Mouse (Mus musculus) neutrophil, adult 5-6 weeks (primary cell): ENCODE results near the gene Fam213b. TPM values are rescaled to one million over a fixed set of nuclear protein-coding genes. Genes with fewer than 3 reads are reported as not detected.
A peak's percentile ranks its signal among the peaks of the same experiment; 100 is the strongest.

ENCODE experiments used
- ATAC-seq: fragments of 151-379, 151-347 bp; 2 replicates; pipeline ENCODE4 v1.8.0; 2017; ENCODE audit warnings: mild to moderate bottlenecking, moderate TSS enrichment; ENCODE audit not compliant: insufficient number of reproducible peaks, poor library complexity, low FRiP score, severe bottlenecking; ENCODE audit errors: extremely low read depth
- total RNA-seq: library from RNA; stranded (forward); fragments of 200-1000 nt; gene quantifications from 2 replicates; pipeline ENCODE4 v1.2.3, GENCODE M21; 2017

Gene Fam213b
- total RNA-seq, 1 experiment from 2014 or later: 4.4 TPM

- no peak for ATAC-seq
Measured at GRCm38 (mm10) chr4:154887593-154888250, 11.2 kb downstream of the Fam213b start.

GRCm38 (mm10) chr4:154886876-154887592 lies 11.9 kb downstream of the Fam213b start:
- no peak for ATAC-seq

GRCm38 (mm10) chr4:154885416-154885815 lies 13.5 kb downstream of the Fam213b start:
- ATAC-seq: no peak

- ATAC-seq: no peak
Measured at GRCm38 (mm10) chr4:154882014-154882659, 16.8 kb downstream of the Fam213b start.

- ATAC-seq: no peak
Measured at GRCm38 (mm10) chr4:154880730-154881129, 18.2 kb downstream of the Fam213b start.

- ATAC-seq: peak; percentile 99
Measured at GRCm38 (mm10) chr4:154877864-154878548, 20.9 kb downstream of the Fam213b start.

- no peak for ATAC-seq
Measured at GRCm38 (mm10) chr4:154873186-154873585, 25.7 kb downstream of the Fam213b start.

GRCm38 (mm10) chr4:154871757-154872251 lies 27.1 kb downstream of the Fam213b start:
- no peak for ATAC-seq

- ATAC-seq: no peak
Measured at GRCm38 (mm10) chr4:154870721-154871120, 28.2 kb downstream of the Fam213b start.

- no peak for ATAC-seq
Measured at GRCm38 (mm10) chr4:154869440-154869839, 29.5 kb downstream of the Fam213b start, which contains the start of gene Mmel1. TSS of gene Mmel1 (plus strand) at chr4:154869585.

- no peak for ATAC-seq
Measured at GRCm38 (mm10) chr4:154867257-154867656, 31.7 kb downstream of the Fam213b start.

GRCm38 (mm10) chr4:154866391-154866790 lies 32.5 kb downstream of the Fam213b start:
- no peak for ATAC-seq

GRCm38 (mm10) chr4:154864961-154865760 lies 33.8 kb downstream of the Fam213b start:
- ATAC-seq: no peak

- peak; percentile 49 for ATAC-seq
Measured at GRCm38 (mm10) chr4:154864271-154864771, 34.6 kb downstream of the Fam213b start.

GRCm38 (mm10) chr4:154863436-154863935 lies 35.4 kb downstream of the Fam213b start:
- ATAC-seq: no peak

- ATAC-seq: no peak
Measured at GRCm38 (mm10) chr4:154861967-154862366, 37.0 kb downstream of the Fam213b start.

- no peak for ATAC-seq
Measured at GRCm38 (mm10) chr4:154858601-154859000, 40.3 kb downstream of the Fam213b start.
